In the genomic region with DNA sequence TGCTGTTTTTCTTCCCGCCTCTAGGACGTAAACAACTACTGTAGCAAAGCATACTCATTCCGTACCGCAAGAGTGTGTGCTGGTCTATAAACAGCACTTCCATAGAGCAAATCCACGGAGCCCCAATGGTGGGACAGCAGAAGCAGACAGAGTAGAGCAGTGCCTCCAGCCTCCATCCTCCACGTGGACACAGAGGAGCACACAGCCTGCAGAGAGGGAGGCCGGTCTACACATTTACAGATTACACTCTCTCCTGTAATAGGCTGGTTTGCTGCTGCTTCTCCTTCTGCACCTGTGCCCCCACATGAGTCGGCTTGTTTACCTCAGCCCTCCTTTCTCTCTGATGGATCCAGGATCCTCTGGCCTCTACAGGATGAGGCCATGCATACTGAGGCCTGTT, we compare ENCODE assay signal across 13 mouse cellular contexts.
DNase-seq lines count a peak whose midpoint lies in the region; ATAC-seq lines count a peak whose summit lies in the region.
"Had no signal": no experiment of that assay in that cellular context is flagged by ENCODE, and none has a peak within 500 bp of the region (broad histone marks: within the 10 kb centered on the region; RNA-seq: fewer than 3 reads in every experiment).

No protein-coding gene starts in this region.

- 66% methylated on average over 8 of the region's 8 CpGs for WGBS in forebrain, embryonic 13.5 days
- 71% methylated on average over 8 of the region's 8 CpGs for WGBS in forebrain, embryonic 12.5 days
- WGBS in limb, embryonic 10.5 days, result 65% methylated on average over 8 of the region's 8 CpGs
- WGBS in heart, embryonic 12.5 days, result 55% methylated on average over 8 of the region's 8 CpGs

- no peak overlapping the region for H3K27ac ChIP-seq in forebrain, embryonic 13.5 days
- H3K27ac ChIP-seq in forebrain, embryonic 12.5 days, result no peak overlapping the region
- no peak overlapping the region for H3K27ac ChIP-seq in limb, embryonic 10.5 days
- no peak overlapping the region for H3K27ac ChIP-seq in heart, embryonic 12.5 days (ENCODE audit: poor library complexity, severe bottlenecking)
- H3K27ac ChIP-seq: heart, embryonic 15.5 days; hindbrain, embryonic 15.5 days had no signal

- H3K4me3 ChIP-seq in forebrain, embryonic 13.5 days, result no peak overlapping the region
- H3K4me3 ChIP-seq in forebrain, embryonic 12.5 days (replicated peaks), result no peak overlapping the region
- no peak overlapping the region for H3K4me3 ChIP-seq in limb, embryonic 10.5 days
- H3K4me3 ChIP-seq in heart, embryonic 12.5 days, result no peak overlapping the region
- H3K4me3 ChIP-seq: heart, embryonic 15.5 days; hindbrain, embryonic 15.5 days had no signal

- peak; percentile 67 for DNase-seq in 416B (ENCODE audit: low read depth)
- peak; percentile 21 for DNase-seq in limb, embryonic 10.5 days (ENCODE audit: low spot score)
- DNase-seq in layer of hippocampus, adult 8-10 months (ENCODE audit: low spot score in 2 of 2), result no peak
- no peak for DNase-seq in gastrocnemius, adult 8-10 months (ENCODE audit: low spot score in 2 of 2)
- DNase-seq: cerebellum, adult 9-10 months; gastrocnemius, postnatal 25 days; kidney, postnatal 14 days had no signal

- H3K27me3 ChIP-seq in forebrain, embryonic 13.5 days, result no peaks in the 10 kb centered on the region
- no peaks in the 10 kb centered on the region for H3K27me3 ChIP-seq in forebrain, embryonic 12.5 days
- no peaks in the 10 kb centered on the region for H3K27me3 ChIP-seq in limb, embryonic 10.5 days (ENCODE audit: low read depth, poor library complexity, severe bottlenecking)
- no peaks in the 10 kb centered on the region for H3K27me3 ChIP-seq in heart, embryonic 12.5 days (replicated peaks)
- H3K27me3 ChIP-seq: heart, embryonic 15.5 days; hindbrain, embryonic 15.5 days had no signal

- 0 out of 2 replicates have a peak, but pooled peaks cover 4% of the 10 kb centered on the region for H3K36me3 ChIP-seq in forebrain, embryonic 13.5 days (ENCODE audit: poor library complexity, severe bottlenecking)
- H3K36me3 ChIP-seq in forebrain, embryonic 12.5 days (replicated peaks), result 0 out of 2 replicates have a peak, but pooled peaks cover 4% of the 10 kb centered on the region
- H3K36me3 ChIP-seq in limb, embryonic 10.5 days, result no peaks in the 10 kb centered on the region
- H3K36me3 ChIP-seq in heart, embryonic 12.5 days, result no peaks in the 10 kb centered on the region
- H3K36me3 ChIP-seq: heart, embryonic 15.5 days had no signal

- 0 out of 2 replicates have a peak, but pooled peaks have one; percentile 38 for ATAC-seq in forebrain, embryonic 13.5 days
- no peak for ATAC-seq in forebrain, embryonic 12.5 days (ENCODE audit: low FRiP score)
- peak; percentile 52 for ATAC-seq in megakaryocyte progenitor cell, adult 5-6 weeks (replicated peaks; ENCODE audit: poor library complexity)
- ATAC-seq in heart, embryonic 12.5 days (ENCODE audit: insufficient number of reproducible peaks, low FRiP score), result no peak

- H3K9ac ChIP-seq in forebrain, embryonic 13.5 days, result no peak overlapping the region
- H3K9ac ChIP-seq in forebrain, embryonic 12.5 days, result no peak overlapping the region
- H3K9ac ChIP-seq in heart, embryonic 12.5 days, result no peak overlapping the region
- H3K9ac ChIP-seq: heart, embryonic 15.5 days; hindbrain, embryonic 15.5 days had no signal

- no peaks in the 10 kb centered on the region for H3K9me3 ChIP-seq in forebrain, embryonic 13.5 days (replicated peaks)
- H3K9me3 ChIP-seq in forebrain, embryonic 12.5 days, result no peaks in the 10 kb centered on the region
- H3K9me3 ChIP-seq in limb, embryonic 10.5 days (replicated peaks), result no peaks in the 10 kb centered on the region
- no peaks in the 10 kb centered on the region for H3K9me3 ChIP-seq in heart, embryonic 12.5 days (replicated peaks)
- H3K9me3 ChIP-seq: heart, embryonic 15.5 days; hindbrain, embryonic 15.5 days had no signal

- H3K4me1 ChIP-seq in forebrain, embryonic 13.5 days, result peaks cover 17% of the 10 kb centered on the region
- peaks cover 9% of the 10 kb centered on the region for H3K4me1 ChIP-seq in forebrain, embryonic 12.5 days
- peaks cover 23% of the 10 kb centered on the region; the same call in 1 of the 2 replicates for H3K4me1 ChIP-seq in limb, embryonic 10.5 days
- 0 out of 2 replicates have a peak, but pooled peaks cover 3% of the 10 kb centered on the region for H3K4me1 ChIP-seq in heart, embryonic 12.5 days (replicated peaks)
- H3K4me1 ChIP-seq: hindbrain, embryonic 15.5 days had no signal

- H3K4me2 ChIP-seq in forebrain, embryonic 13.5 days, result no peak overlapping the region
- H3K4me2 ChIP-seq in forebrain, embryonic 12.5 days, result no peak overlapping the region
- no peak overlapping the region for H3K4me2 ChIP-seq in heart, embryonic 12.5 days
- H3K4me2 ChIP-seq: heart, embryonic 15.5 days; hindbrain, embryonic 15.5 days had no signal

Comparison
In these comparisons a context has a peak if more than half of its experiments do, and no peak if none do; other contexts are left out.
1. ATAC-seq: peak in forebrain, embryonic 13.5 days (single experiment) and megakaryocyte progenitor cell, adult 5-6 weeks (single experiment); none in forebrain, embryonic 12.5 days (single experiment) and heart, embryonic 12.5 days (single experiment).
2. DNase-seq: peak in 416B (single experiment) and limb, embryonic 10.5 days (single experiment); none in layer of hippocampus, adult 8-10 months (0 of 2) and gastrocnemius, adult 8-10 months (0 of 2).